Mouse (Mus musculus) MEL (cell line): ENCODE data around the gene Zcrb1.

Experiments used
- POLR2A ChIP-seq, 2 experiments: IDR thresholded peaks; 2 replicates each; pipeline ENCODE4 v1.6.1; 2011 to 2012; ENCODE audit warnings: low read length in 2 of 2, mild to moderate bottlenecking in 2 of 2, control low read depth in 1 of 2, improper control_type of control experiment in 1 of 2, low read depth in 1 of 2, moderate library complexity in 1 of 2; ENCODE audit not compliant: control insufficient read depth in 1 of 2, insufficient read depth in 1 of 2, poor library complexity in 1 of 2
- ZKSCAN1 ChIP-seq: IDR thresholded peaks from 2 replicates; pipeline ENCODE4 v1.6.1; 2012; ENCODE audit warnings: low read depth, mild to moderate bottlenecking, inconsistent platforms, low read length, improper control_type of control experiment, moderate library complexity

DNA sequence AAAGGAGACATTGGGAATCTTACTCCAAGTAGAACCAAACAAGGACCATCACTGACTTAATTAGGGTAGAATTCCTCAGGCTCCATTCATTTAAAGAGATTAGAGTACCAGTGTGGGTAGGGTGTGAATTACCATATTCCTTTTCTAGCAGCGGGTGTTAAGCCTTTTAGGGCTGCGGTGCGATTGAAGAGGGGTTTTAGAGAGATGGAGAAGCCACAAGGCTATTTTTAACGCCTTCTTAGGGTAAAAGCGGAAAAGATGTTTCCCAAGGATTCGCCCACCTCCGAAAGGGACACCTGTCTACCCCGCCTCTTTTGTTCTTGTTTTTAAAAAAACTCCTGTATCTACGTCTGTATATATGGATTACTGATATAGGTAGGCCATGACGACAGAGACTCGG is 865 bp downstream of the Zcrb1 start:
- no peak for TF ChIP-seq POLR2A (IDR thresholded peaks at IDR 0.05; ENCODE audit: control insufficient read depth in 1 of 2, insufficient read depth in 1 of 2, low read depth in 1 of 2, low read length in 2 of 2, poor library complexity in 1 of 2)
- TF ChIP-seq ZKSCAN1, result no peak
